Mouse (Mus musculus) adrenal gland, postnatal 10 days (tissue): ENCODE measurements at regions not wholly inside any gene's neighbourhood (a gene's known extent, or its start where the extent isn't known, plus 50 kb on each side); places are given as distances from the start of the nearest gene placed in this dataset.
A peak's percentile ranks its signal among the peaks of the same experiment; 100 is the strongest.

Experiments used
- DNase-seq: peaks from one replicate; pipeline ENCODE4 v3.0.0; 2021; ENCODE audit warnings: mixed read lengths

GRCm38 (mm10) chr17:61696717-61697116, 1184.4 kb downstream of the Efna5 start:
- DNase-seq = no peak

GRCm38 (mm10) chr17:61686325-61686724, 1194.8 kb downstream of the Efna5 start:
- no peak for DNase-seq

DNA sequence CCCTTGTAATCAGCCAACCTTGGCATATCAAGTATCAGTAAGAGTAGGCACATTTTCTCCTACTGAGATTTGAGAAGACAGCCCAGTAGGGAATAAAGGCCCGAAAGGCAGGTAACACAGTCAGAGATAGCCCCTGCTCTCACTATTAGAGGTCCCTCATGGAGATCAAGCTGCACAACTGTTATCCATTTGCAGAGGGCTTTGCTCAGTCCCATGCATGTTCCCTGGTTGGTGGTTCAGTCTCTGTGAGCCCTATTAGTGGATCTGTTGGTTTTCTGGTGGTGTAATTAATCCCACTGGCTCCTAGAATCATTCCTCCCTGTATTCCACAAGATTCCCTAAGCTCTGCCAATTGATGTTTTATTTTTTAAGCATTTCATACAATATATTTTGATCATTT, 1196.6 kb downstream of the Efna5 start:
- no peak for DNase-seq

- DNase-seq = no peak
These were observed 1210.5 kb downstream of the Efna5 start for GRCm38 (mm10) chr17:61670651-61671050.

- peak; percentile 36 for DNase-seq
These were observed 1213.7 kb downstream of the Efna5 start for GRCm38 (mm10) chr17:61667428-61667827.

DNA sequence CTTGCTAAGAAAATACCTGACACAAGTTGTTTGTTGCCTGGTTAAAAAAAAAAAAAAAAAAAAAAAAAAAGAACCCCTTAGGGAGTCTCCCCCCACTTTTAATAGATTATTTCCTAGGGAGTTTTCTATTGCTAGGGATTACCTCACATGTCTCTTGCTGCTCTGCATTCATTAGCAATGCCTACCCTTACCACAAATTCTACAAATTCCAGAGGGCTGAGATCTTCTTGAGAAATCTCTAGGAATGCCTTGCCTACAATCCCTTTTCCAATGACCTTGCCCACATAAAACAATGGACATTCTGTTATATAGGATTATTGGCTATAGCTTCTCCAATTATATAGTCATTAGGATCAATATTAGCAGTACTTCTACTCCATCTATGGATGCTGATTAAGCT, 1216.2 kb downstream of the Efna5 start:
- DNase-seq = no peak

DNA sequence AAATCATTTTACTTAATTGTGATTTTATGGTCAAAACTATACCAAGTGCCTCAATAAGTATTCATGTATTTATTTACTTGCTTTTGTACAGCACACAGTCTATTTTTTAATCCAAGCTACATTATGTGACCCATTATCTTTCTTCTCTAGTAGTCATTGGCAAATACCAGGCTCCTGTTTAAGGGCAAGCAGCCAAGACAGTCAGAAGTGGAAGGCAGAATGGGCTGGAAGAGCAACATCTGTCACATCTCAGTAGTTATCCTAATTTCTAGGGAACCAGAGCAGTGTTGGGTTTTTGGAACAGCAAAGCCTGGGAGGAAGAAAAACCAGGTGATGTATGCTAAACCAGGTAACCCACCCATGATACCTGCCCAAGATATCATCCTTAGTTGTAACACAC, 1233.5 kb downstream of the Efna5 start:
- no peak for DNase-seq

- no peak for DNase-seq
These were observed 1272.8 kb downstream of the Efna5 start for GRCm38 (mm10) chr17:61608286-61608685.

DNA sequence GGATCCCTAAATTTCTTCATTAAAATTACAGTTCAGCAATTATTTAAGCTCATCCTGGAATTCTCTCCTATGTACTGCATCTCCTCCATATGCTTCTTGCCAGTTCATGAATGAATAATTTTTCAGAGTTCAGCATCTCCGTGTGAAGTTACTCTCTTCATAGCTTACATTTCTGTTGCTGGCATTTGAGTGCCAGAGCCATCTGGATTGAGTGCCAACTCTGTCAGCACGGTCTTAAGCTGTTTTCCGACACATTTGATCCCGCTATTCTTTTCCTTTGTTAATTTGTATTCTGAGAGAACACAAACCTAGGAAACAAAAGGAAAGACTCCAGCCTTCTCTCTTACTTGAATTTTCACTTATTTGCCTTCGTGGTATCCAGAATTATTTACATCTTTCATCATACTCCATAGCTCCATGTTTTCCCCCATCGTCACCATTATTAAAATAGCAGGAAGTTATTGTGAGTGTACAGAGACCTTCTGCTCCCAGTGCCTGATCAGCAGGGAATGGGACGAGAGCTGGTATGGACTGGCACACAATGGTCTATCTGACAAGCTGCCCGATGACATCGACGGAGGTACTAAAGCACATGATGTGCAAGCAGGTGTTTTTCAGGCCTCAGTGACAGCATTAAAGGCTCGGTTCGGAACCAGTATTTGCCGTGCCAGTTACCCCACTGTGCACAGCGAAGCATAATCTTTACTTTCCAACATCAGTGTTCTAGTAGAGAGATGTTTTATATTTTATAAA, 1274.2 kb downstream of the Efna5 start:
- DNase-seq = no peak

GRCm38 (mm10) chr17:61604246-61604645, 1276.9 kb downstream of the Efna5 start:
- DNase-seq = no peak

- peak; percentile 23 for DNase-seq
These were observed 1291.9 kb downstream of the Efna5 start for GRCm38 (mm10) chr17:61589255-61589654.

DNA sequence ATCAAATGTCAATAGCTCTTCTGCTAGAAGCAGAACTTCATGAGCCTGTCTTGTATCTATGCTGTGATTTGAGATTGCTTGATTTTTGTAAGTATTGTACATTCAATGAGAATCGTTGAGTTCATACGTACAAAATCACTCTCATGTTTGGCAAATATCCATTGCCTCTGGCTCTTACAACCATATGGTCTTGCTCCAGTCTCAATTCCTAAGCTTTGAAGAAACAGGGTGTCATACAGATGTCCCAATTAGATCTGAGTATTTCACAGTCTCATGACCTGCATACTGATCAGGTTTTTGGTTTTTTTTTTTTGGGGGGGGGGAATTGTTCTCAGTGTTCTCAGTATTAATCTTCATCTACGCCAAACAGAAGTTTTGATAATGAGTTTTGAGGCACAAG, 1302.2 kb downstream of the Efna5 start:
- no peak for DNase-seq

DNA sequence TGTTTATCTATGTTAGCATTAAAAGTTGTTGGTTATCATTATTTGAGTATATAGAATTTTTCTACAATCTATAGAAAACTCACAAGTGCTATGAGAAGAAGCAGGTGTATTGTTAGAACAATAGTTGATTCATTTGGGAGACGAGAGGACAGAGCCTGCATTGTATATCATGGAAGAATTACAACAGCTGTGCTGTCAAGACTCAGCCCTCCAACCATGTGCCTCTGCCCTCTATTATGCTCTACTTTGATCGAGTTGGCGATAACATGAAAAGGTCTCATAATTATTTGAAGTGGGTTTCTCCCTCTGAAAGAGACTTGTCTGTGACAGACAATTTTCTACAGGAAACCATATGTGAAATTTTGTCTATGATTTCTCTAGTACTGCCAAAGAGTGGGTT, 1310.2 kb downstream of the Efna5 start:
- DNase-seq = no peak
